Mouse (Mus musculus): Measurements from ENCODE around the gene Hs2st1. TPM values are rescaled to one million over a fixed set of nuclear protein-coding genes. Genes with fewer than 3 reads are reported as not detected.
A peak's percentile ranks its signal among the peaks of the same experiment; 100 is the strongest.

The Hs2st1 gene
- total and polyA plus RNA-seq, 2 experiments from 2014 or later, result 11.1 to 38.8 TPM

DNA sequence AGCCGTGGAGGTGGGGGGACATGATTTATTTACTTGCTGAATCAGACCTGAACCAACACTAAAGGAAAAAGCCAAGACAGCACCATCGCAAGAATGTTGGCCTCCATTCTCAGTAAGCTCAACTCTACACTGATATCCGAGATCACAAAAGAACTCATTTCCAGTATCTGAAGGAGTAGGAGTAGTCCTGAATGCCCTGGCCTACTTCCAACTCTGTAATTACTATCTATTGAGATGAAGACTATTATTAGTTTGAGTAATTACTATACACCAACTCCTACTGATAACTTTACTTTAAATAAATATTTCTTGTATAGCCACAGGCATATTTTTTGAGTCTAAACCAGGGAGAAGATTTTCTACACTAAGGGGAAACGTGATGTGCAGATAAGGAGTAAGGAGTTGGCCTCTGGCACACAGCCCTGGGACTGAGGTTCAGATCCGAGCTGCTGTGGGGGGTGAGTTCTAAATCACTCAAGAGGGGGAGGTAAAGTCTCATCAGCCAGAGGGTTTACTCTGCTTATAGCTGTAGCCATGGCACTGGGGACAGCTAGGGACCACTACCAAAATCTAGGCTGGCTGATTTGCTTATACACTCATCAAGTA, 109.7 kb downstream of the Hs2st1 start:
- no peak overlapping the region for H3K4me2 ChIP-seq (ENCODE audit: low read depth, low read length)
- no peak for DNase-seq (ENCODE audit: low spot score)
- H3K9ac ChIP-seq (replicated peaks; ENCODE audit: low read length), result no peak overlapping the region
- no peak for TF ChIP-seq CTCF (IDR thresholded peaks at IDR 0.05; ENCODE audit: low read depth)
- no peaks in the 10 kb centered on the region; the same call in 1 of the 2 replicates for H3K36me3 ChIP-seq (ENCODE audit: insufficient read depth, low read length)
- 68% methylated on average over 5 of the region's 5 CpGs for WGBS
- peaks cover 4% of the 10 kb centered on the region; the same call in 1 of the 2 replicates for H3K4me1 ChIP-seq (ENCODE audit: insufficient read depth, low read length)
- H3K27ac ChIP-seq, result no peak overlapping the region
- ATAC-seq, result 0 out of 2 replicates have a peak, but pooled peaks have one; percentile 14
- no peaks in the 10 kb centered on the region for H3K27me3 ChIP-seq (ENCODE audit: insufficient read depth, low read length)
- no peaks in the 10 kb centered on the region for H3K9me3 ChIP-seq (ENCODE audit: low read length)
- H3K4me3 ChIP-seq (ENCODE audit: low read length), result no peak overlapping the region

DNA sequence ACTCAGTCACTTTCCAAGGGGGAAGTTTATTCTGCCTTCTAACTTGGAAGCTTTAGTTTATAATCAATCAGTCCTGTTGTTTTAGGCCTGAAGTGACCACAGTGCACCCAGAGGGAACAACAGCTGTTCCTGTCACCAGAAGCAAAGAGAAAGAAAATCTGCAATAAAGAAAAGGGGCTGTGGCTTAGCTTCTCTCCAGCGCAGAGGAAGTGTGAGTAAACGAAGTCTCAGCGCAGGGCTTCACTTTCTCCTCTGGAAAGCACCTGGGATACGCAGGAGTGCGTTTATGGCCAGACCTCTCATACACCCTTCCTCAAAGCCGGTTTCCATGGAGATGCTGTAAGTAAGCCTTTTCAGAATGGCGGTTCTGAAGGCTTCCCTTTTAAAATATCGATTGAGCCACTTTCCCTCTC, 110.7 kb downstream of the Hs2st1 start:
- Histone ChIP-seq H3K9me3 (ENCODE audit: low read length) (no peaks in the 10 kb centered on the region), H3K27me3 (ENCODE audit: insufficient read depth, low read length) (no peaks in the 10 kb centered on the region), H3K36me3 (ENCODE audit: insufficient read depth, low read length) (no peaks in the 10 kb centered on the region; the same call in 1 of the 2 replicates), H3K4me1 (ENCODE audit: insufficient read depth, low read length) (peaks cover 4% of the 10 kb centered on the region; the same call in 1 of the 2 replicates), H3K4me2 (ENCODE audit: low read depth, low read length) (no peak overlapping the region), H3K4me3 (ENCODE audit: low read length) (no peak overlapping the region), H3K9ac (replicated peaks; ENCODE audit: low read length) (no peak overlapping the region), H3K27ac (no peak overlapping the region)
- DNase-seq (ENCODE audit: low spot score), result no peak
- 58% methylated on average over 8 of the region's 8 CpGs for WGBS
- no peak for TF ChIP-seq CTCF (IDR thresholded peaks at IDR 0.05; ENCODE audit: low read depth)
- ATAC-seq, result no peak

DNA sequence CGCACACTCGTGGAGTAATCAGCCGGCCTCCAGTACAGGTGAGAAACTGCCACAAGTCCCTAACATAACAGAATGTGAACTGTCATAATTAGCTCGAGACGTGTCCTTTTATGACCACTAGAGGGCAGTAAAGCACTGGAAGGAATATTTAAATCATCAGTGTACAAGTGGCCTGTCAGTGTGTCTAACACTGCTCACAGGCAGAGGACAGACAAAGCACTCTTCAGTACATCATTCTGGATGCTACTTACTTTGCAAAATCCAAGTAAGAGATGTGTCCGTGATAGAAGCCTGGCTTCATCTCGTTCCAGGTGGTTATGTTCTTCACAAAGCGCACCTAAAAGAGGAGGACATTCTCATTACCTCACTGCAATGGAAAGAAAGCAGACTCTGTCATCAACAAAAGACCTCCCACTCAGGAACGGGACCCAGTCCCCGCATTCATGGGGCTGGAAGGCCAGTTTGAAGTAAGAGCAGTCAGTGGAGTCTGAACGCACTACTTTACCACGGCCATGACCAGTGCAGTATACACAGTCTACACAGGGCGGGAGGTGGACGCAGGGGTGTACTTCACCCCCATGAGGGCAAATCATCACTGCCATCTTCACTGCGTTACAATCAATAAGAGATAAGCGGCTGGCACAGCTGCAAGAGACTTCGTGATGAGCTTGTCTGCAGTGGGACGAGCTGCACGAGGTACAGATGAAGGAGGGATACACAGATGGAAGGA, 116.1 kb downstream of the Hs2st1 start:
- WGBS, result 53% methylated on average over 19 of the region's 19 CpGs
- DNase-seq (ENCODE audit: low spot score), result peak; percentile 88
- H3K9ac ChIP-seq (replicated peaks; ENCODE audit: low read length), result no peak overlapping the region

DNA sequence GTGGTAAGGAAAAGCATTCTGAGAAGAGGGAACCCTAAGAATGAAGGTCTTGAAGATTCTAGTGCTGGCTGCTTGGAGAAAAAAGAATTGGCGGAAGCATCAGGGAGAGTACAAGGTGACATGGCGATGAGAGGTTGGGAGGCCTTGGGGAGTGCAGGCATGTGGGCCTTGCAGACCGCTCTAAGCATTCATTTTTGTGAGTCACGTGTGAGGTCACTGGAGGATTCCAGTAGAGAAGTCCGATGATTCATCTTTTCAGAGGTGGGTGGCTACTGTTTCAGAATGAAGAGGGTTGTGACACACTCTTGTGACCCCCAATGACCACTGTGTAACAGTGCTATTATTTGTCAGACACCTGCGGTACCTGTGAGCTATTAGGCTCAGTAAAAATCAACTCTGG, 121.0 kb downstream of the Hs2st1 start:
- Histone ChIP-seq H3K9me3 (ENCODE audit: low read length) (no peaks in the 10 kb centered on the region), H3K9ac (replicated peaks; ENCODE audit: low read length) (no peak overlapping the region), H3K27me3 (ENCODE audit: insufficient read depth, low read length) (no peaks in the 10 kb centered on the region), H3K27ac (no peak overlapping the region), H3K4me1 (ENCODE audit: insufficient read depth, low read length) (no peaks in the 10 kb centered on the region), H3K4me3 (ENCODE audit: low read length) (no peak overlapping the region), H3K36me3 (ENCODE audit: insufficient read depth, low read length) (no peaks in the 10 kb centered on the region), H3K4me2 (ENCODE audit: low read depth, low read length) (no peak overlapping the region)
- ATAC-seq (no peak), DNase-seq (ENCODE audit: low spot score) (no peak)
- WGBS, result 95% methylated on average over 6 of the region's 6 CpGs
- TF ChIP-seq CTCF (IDR thresholded peaks at IDR 0.05; ENCODE audit: low read depth), result no peak

More for the DNA sequence above, 116.1 kb downstream of the Hs2st1 start:
- no peaks in the 10 kb centered on the region for H3K27me3 ChIP-seq (ENCODE audit: insufficient read depth, low read length)
- peak; percentile 95 for TF ChIP-seq CTCF (IDR thresholded peaks at IDR 0.05; ENCODE audit: low read depth)
- no peaks in the 10 kb centered on the region for H3K4me1 ChIP-seq (ENCODE audit: insufficient read depth, low read length)
- no peak overlapping the region for H3K4me3 ChIP-seq (ENCODE audit: low read length)
- ATAC-seq, result peak; percentile 88
- no peaks in the 10 kb centered on the region for H3K9me3 ChIP-seq (ENCODE audit: low read length)
- H3K27ac ChIP-seq, result no peak overlapping the region
- no peak overlapping the region for H3K4me2 ChIP-seq (ENCODE audit: low read depth, low read length)
- no peaks in the 10 kb centered on the region for H3K36me3 ChIP-seq (ENCODE audit: insufficient read depth, low read length)

DNA sequence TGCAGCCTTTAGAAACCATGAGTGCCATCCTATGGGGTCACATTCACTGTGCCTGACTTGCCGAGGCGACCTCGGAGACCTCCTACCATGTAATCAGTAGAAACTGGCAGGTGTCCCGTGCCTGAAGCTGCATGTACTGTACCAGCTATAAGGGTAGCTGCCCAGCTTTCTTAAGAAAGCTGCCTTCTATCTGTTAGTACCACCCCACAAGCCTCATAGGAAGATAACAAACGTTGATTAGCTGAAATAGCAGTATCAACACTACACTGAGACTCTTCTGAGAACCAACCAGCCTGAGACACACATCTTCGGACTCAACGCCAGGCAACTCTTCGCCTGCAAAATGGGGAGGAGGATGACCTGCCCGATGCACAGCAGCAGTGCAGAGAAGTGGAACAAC, 122.1 kb downstream of the Hs2st1 start:
- no peaks in the 10 kb centered on the region for H3K4me1 ChIP-seq (ENCODE audit: insufficient read depth, low read length)
- ATAC-seq (no peak), DNase-seq (ENCODE audit: low spot score) (no peak)
- WGBS, result 86% methylated on average over 9 of the region's 9 CpGs
- no peak overlapping the region for H3K9ac ChIP-seq (replicated peaks; ENCODE audit: low read length)
- no peak for TF ChIP-seq CTCF (IDR thresholded peaks at IDR 0.05; ENCODE audit: low read depth)
- H3K36me3 ChIP-seq (ENCODE audit: insufficient read depth, low read length), result no peaks in the 10 kb centered on the region
- H3K27ac ChIP-seq, result no peak overlapping the region
- H3K27me3 ChIP-seq (ENCODE audit: insufficient read depth, low read length), result no peaks in the 10 kb centered on the region
- H3K4me2 ChIP-seq (ENCODE audit: low read depth, low read length), result no peak overlapping the region
- no peak overlapping the region for H3K4me3 ChIP-seq (ENCODE audit: low read length)
- no peaks in the 10 kb centered on the region for H3K9me3 ChIP-seq (ENCODE audit: low read length)

DNA sequence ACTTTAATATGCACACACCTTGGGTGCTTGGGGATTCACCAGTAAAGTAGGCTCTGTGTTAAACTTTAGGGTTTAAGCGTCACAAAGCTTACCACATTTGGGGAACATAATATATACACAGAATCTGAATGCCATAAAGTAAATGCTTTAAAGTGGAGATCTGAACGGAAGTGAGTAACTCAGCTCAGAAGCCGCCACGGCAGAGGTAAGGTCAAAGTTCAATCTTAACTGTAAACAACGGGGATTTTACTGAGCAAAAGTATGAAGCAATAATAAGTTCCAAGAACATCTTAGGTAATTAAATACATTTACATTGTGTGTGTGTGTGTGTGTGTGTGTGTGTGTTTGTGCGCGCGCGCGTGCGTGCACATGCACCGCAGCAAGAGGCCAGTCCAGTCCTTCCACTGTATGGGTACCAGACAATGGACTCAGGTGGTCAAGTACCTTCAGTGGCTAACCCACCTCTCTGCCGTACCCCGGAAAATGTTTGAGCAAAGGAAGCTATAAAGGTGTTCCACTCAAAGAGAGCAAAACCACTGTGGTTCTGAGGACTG, 123.8 kb downstream of the Hs2st1 start:
- no peak overlapping the region for H3K4me2 ChIP-seq (ENCODE audit: low read depth, low read length)
- no peak for DNase-seq (ENCODE audit: low spot score)
- no peaks in the 10 kb centered on the region for H3K36me3 ChIP-seq (ENCODE audit: insufficient read depth, low read length)
- no peaks in the 10 kb centered on the region for H3K9me3 ChIP-seq (ENCODE audit: low read length)
- no peaks in the 10 kb centered on the region for H3K4me1 ChIP-seq (ENCODE audit: insufficient read depth, low read length)
- no peak for ATAC-seq
- no peak overlapping the region for H3K4me3 ChIP-seq (ENCODE audit: low read length)
- WGBS, result 95% methylated on average over 14 of the region's 14 CpGs
- no peak for TF ChIP-seq CTCF (IDR thresholded peaks at IDR 0.05; ENCODE audit: low read depth)
- H3K27ac ChIP-seq, result no peak overlapping the region
- no peak overlapping the region for H3K9ac ChIP-seq (replicated peaks; ENCODE audit: low read length)
- H3K27me3 ChIP-seq (ENCODE audit: insufficient read depth, low read length), result no peaks in the 10 kb centered on the region

Measured in hindbrain, postnatal 0 days (tissue).